Mouse (Mus musculus) heart, embryonic 14.5 days (tissue): ENCODE measurements around the gene Pcdh17. TPM values are rescaled to one million over a fixed set of nuclear protein-coding genes. Genes with fewer than 3 reads are reported as not detected.

Source experiments
- ATAC-seq: fragments of 200-750 bp; cut with Nextera tagmentation; 2 replicates; pipeline ENCODE4 v1.8.0; 2017; ENCODE audit warnings: low read depth, moderate TSS enrichment; ENCODE audit not compliant: insufficient number of reproducible peaks, insufficient read depth, low FRiP score
- H3K27ac ChIP-seq, 2 experiments: fragments of 200-500 bp in 1 of 2; fragments of 300-500 bp in 1 of 2; sonication (generic) in 1 of 2; replicated peaks in 1 of 2; 2 replicates each; pipeline ENCODE4 v1.5.1; 2012 to 2014; ENCODE audit warnings: low read depth in 2 of 2, low read length in 2 of 2, control low read depth in 1 of 2, mild to moderate bottlenecking in 1 of 2, mixed read lengths in 1 of 2; ENCODE audit not compliant: control insufficient read depth in 1 of 2, insufficient read depth in 1 of 2
- H3K27me3 ChIP-seq: fragments of 300-500 bp; sonication (generic); 2 replicates; pipeline ENCODE4 v1.6.1; 2014; ENCODE audit warnings: mild to moderate bottlenecking, low read length, control low read depth; ENCODE audit not compliant: control insufficient read depth, insufficient read depth
- H3K36me3 ChIP-seq: fragments of 300-500 bp; sonication (generic); 2 replicates; pipeline ENCODE4 v1.6.1; 2014; ENCODE audit warnings: mild to moderate bottlenecking, control low read depth, low read length, mixed read lengths; ENCODE audit not compliant: control insufficient read depth, insufficient read depth
- H3K4me1 ChIP-seq, 2 experiments: fragments of 200-500 bp in 1 of 2; fragments of 300-500 bp in 1 of 2; sonication (generic) in 1 of 2; 2 replicates each; pipeline ENCODE4 v1.6.1; 2012 to 2014; ENCODE audit warnings: low read length in 2 of 2, control low read depth in 1 of 2, mixed read lengths in 1 of 2; ENCODE audit not compliant: control insufficient read depth in 2 of 2, insufficient read depth in 2 of 2
- H3K4me2 ChIP-seq: fragments of 300-500 bp; sonication (generic); 2 replicates; pipeline ENCODE4 v1.6.1; 2014; ENCODE audit warnings: mild to moderate bottlenecking, low read length
- H3K4me3 ChIP-seq, 2 experiments: fragments of 200-500 bp in 1 of 2; fragments of 300-500 bp in 1 of 2; sonication (generic) in 1 of 2; 2 replicates each; pipeline ENCODE4 v1.5.1; 2012 to 2014; ENCODE audit warnings: low read length in 2 of 2, mild to moderate bottlenecking in 2 of 2, control low read depth in 1 of 2, low read depth in 1 of 2, moderate library complexity in 1 of 2; ENCODE audit not compliant: control insufficient read depth in 1 of 2, insufficient read depth in 1 of 2
- H3K9ac ChIP-seq: fragments of 300-500 bp; sonication (generic); 2 replicates; pipeline ENCODE4 v1.6.1; 2014; ENCODE audit warnings: mild to moderate bottlenecking, low read length
- H3K9me3 ChIP-seq: fragments of 300-500 bp; sonication (generic); 2 replicates; pipeline ENCODE4 v1.6.1; 2016; ENCODE audit warnings: low read length, control low read depth; ENCODE audit not compliant: control insufficient read depth
- WGBS: fragments of 180-500 bp; shearing (Covaris S2); extraction: QIAGEN DNeasy Blood & Tissue Kit; methylation state at CpG from one replicate; pipeline ENCODE4 v1.1.7; 2014; 5-methylcytosine and 5-hydroxymethylcytosine counted together
- polyA plus RNA-seq: library from polyadenylated mRNA; unstranded; fragments of >200 nt; fragmentation: Nextera tagmentation; extraction: Ambion mirVana; gene quantifications from 2 replicates; pipeline ENCODE4 v1.2.1, GENCODE M21; 2014

The Pcdh17 gene
- polyA plus RNA-seq, 1 experiment from 2014 or later: 3.5 TPM

DNA sequence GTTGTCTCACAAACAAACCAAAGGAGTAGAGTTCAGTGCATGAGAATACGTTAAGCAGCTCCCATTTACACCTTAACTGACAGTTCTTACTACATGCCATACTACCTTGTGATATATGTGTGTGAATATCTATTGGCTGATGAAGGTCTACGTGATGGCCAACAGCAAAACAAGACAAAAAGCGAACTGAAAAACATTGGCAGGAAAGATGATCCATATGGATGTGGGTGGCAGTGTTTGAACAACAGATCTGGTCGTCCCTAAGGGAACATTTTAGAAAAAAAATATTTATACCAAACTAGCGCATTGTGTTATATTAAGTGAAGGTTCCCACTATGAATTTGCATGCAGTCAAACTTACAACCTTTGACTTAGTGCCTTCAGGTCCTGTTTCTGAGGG is 108.2 kb downstream of the Pcdh17 start:
- H3K36me3 ChIP-seq: no peaks in the 10 kb centered on the region
- no peaks in the 10 kb centered on the region for H3K4me1 ChIP-seq
- no peak overlapping the region for H3K4me2 ChIP-seq
- H3K4me3 ChIP-seq: no peak overlapping the region
- H3K27me3 ChIP-seq: no peaks in the 10 kb centered on the region
- no peak overlapping the region for H3K27ac ChIP-seq
- no peak overlapping the region for H3K9ac ChIP-seq
- ATAC-seq: no peak
- no peaks in the 10 kb centered on the region for H3K9me3 ChIP-seq
- 80% methylated on average over 5 of the region's 5 CpGs for WGBS

DNA sequence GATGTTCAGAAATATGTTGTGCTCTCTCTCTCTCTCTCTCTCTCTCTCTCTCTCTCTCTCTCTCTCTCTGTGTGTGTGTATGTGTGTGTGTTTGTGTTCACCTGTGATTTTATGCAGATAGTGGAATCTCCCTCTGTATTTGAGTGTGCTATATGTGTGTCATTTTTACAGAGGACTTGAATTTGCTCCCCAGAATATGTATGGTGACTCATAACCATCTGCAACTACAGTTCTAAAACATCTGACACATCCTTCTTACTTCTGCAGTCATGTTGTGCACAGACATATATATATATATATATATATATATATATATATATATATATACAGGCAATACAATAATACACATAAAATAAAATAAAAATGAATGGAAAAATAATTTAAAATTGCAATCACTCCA is 127.7 kb downstream of the Pcdh17 start:
- Histone ChIP-seq H3K27ac (no peak overlapping the region), H3K36me3 (no peaks in the 10 kb centered on the region), H3K4me2 (no peak overlapping the region), H3K9me3 (no peaks in the 10 kb centered on the region), H3K4me3 (no peak overlapping the region), H3K9ac (no peak overlapping the region), H3K4me1 (no peaks in the 10 kb centered on the region), H3K27me3 (no peaks in the 10 kb centered on the region)
- ATAC-seq: no peak
